Mouse (Mus musculus): ENCODE measurements at regions not wholly inside any gene's neighbourhood (a gene's known extent, or its start where the extent isn't known, plus 50 kb on each side); places are given as distances from the start of the nearest gene placed in this dataset.

DNA sequence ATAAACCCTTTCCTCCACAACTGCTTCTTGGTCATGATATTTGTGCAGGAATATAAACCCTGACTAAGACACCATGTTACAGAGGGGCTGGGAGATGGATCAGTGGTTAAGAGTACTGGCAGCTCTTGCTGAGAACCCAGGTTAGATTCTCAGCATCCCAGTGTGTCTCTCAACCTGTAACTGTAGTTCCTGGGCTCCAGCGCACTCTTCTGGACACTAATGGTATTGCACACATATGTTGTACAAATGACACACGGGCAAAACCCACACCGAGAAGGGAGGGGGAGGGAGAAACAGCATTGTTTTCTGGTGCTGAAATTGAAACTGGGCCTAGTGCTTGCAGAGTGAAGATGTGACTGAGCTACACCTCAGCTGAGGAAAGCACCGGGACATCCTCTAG is 81.0 kb upstream of the Ccdc39 start:
- no peak overlapping the region for H3K27ac ChIP-seq (ENCODE audit: low read depth, low read length)
- TF ChIP-seq CTCF (IDR thresholded peaks at IDR 0.05; ENCODE audit: low read depth), result peak; percentile 33
- H3K4me3 ChIP-seq (ENCODE audit: low read depth, low read length), result no peak overlapping the region
- H3K36me3 ChIP-seq (ENCODE audit: control insufficient read depth, insufficient read depth), result no peaks in the 10 kb centered on the region
- no peaks in the 10 kb centered on the region for H3K4me1 ChIP-seq (replicated peaks; ENCODE audit: control insufficient read depth, insufficient read depth, low read length)
- H3K4me2 ChIP-seq (replicated peaks; ENCODE audit: low read depth), result no peak overlapping the region
- H3K9ac ChIP-seq (ENCODE audit: low read depth, low read length), result no peak overlapping the region
- no peak for ATAC-seq
- WGBS, result 86% methylated on average over 4 of the region's 4 CpGs
- no peaks in the 10 kb centered on the region for H3K27me3 ChIP-seq (replicated peaks; ENCODE audit: control insufficient read depth, insufficient read depth, low read length)
- no peaks in the 10 kb centered on the region for H3K9me3 ChIP-seq (ENCODE audit: control insufficient read depth)

DNA sequence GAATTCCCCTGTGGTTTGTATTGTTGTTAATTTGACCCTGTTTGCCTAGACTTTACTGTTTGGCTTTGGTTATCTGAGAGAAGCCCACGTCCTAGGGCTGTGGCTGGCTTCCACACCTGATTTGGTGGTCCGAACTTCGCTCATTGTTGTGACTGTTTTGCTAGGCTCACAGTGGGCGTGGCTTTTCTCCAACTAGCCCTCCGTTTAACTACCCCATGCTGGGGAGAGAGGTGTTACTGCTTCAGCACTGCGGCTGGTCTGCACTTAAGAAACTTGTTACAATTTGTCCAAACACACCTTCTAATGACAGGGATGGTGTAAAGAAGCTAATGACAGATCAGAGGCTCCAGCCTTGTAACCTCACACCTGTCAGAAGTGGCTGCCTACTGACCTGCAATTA is 64.7 kb upstream of the Fxr1 start:
- no peak overlapping the region for H3K4me3 ChIP-seq (ENCODE audit: low read depth, low read length)
- H3K4me2 ChIP-seq (replicated peaks; ENCODE audit: low read depth), result no peak overlapping the region
- WGBS, result 3% methylated on average over 6 of the region's 6 CpGs

DNA sequence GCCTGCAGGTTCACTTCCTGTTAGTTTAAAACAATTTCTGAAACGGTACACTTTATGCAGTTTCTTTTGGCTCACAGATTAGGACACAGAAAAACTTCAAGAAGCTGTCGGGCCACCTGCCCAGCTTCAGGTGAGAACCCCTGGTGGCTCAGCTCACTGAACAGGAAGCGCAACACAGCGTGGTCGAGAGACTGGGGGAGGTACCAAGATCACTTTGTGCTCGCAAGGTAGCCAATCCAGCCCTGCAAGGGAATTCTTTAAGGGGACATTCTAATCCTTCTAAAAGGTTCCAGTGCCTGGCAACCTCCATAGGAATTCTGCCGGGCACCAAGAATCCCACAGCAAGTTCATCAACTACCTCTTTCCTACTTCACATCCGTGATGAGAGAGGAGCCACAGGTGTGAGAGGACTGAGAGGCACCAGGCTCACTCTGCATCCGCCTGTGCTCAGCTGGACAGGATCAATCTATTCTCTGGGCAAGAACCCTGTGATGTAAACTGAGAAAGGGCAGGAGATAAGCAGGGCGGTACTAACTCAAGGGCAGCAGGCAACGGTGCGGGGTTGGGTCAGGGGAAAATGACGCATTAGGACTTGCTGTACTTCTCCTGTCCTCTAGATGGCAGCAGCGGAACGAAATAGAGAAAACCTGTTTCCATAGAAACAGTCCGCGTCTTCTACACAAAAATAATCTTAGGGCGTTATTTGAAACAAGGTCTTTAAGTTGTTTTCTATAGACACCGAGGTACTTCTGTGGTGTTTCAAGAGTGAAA is 63.7 kb upstream of the Fxr1 start:
- Histone ChIP-seq H3K36me3 (ENCODE audit: control insufficient read depth, insufficient read depth) (no peaks in the 10 kb centered on the region), H3K9ac (ENCODE audit: low read depth, low read length) (no peak overlapping the region), H3K9me3 (ENCODE audit: control insufficient read depth) (no peaks in the 10 kb centered on the region), H3K27me3 (replicated peaks; ENCODE audit: control insufficient read depth, insufficient read depth, low read length) (peaks cover 5% of the 10 kb centered on the region), H3K4me1 (replicated peaks; ENCODE audit: control insufficient read depth, insufficient read depth, low read length) (no peaks in the 10 kb centered on the region), H3K4me2 (replicated peaks; ENCODE audit: low read depth) (no peak overlapping the region; the same call in 1 of the 2 replicates), H3K4me3 (ENCODE audit: low read depth, low read length) (no peak overlapping the region), H3K27ac (ENCODE audit: low read depth, low read length) (no peak overlapping the region)
- TF ChIP-seq CTCF (IDR thresholded peaks at IDR 0.05; ENCODE audit: low read depth), result peak; percentile 92
- 2% methylated on average over 19 of the region's 19 CpGs for WGBS
- ATAC-seq, result peak; percentile 78; the same call in 1 of the 2 replicates

More for the DNA sequence above, 64.7 kb upstream of the Fxr1 start:
- Histone ChIP-seq H3K9me3 (ENCODE audit: control insufficient read depth) (no peaks in the 10 kb centered on the region), H3K27me3 (replicated peaks; ENCODE audit: control insufficient read depth, insufficient read depth, low read length) (peaks cover 5% of the 10 kb centered on the region), H3K36me3 (ENCODE audit: control insufficient read depth, insufficient read depth) (no peaks in the 10 kb centered on the region), H3K9ac (ENCODE audit: low read depth, low read length) (no peak overlapping the region), H3K27ac (ENCODE audit: low read depth, low read length) (no peak overlapping the region), H3K4me1 (replicated peaks; ENCODE audit: control insufficient read depth, insufficient read depth, low read length) (no peaks in the 10 kb centered on the region)
- no peak for ATAC-seq
- no peak for TF ChIP-seq CTCF (IDR thresholded peaks at IDR 0.05; ENCODE audit: low read depth)

DNA sequence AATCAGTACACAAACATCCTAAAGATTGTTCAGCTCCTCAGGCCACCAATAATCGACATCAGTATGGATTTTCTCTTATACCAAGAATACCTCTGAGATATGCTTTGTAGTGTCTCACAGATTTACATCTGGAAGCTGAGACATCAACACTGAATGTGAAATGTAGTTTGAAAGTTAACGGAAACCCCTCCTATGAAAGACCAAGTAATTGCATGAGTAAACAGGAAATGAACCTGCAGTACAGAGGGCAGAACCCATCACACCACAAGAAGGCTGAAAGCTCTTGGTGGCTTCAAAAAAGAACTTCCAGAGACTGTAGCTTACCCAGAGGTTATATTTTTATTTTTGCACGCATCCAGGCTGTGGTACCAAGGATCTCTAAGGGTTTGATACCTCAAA is 63.1 kb upstream of the Fxr1 start:
- Histone ChIP-seq H3K9me3 (ENCODE audit: control insufficient read depth) (no peaks in the 10 kb centered on the region), H3K4me2 (replicated peaks; ENCODE audit: low read depth) (no peak overlapping the region; the same call in 1 of the 2 replicates), H3K27ac (ENCODE audit: low read depth, low read length) (no peak overlapping the region), H3K9ac (ENCODE audit: low read depth, low read length) (no peak overlapping the region), H3K36me3 (ENCODE audit: control insufficient read depth, insufficient read depth) (no peaks in the 10 kb centered on the region), H3K4me1 (replicated peaks; ENCODE audit: control insufficient read depth, insufficient read depth, low read length) (no peaks in the 10 kb centered on the region), H3K27me3 (replicated peaks; ENCODE audit: control insufficient read depth, insufficient read depth, low read length) (peaks cover 5% of the 10 kb centered on the region), H3K4me3 (ENCODE audit: low read depth, low read length) (no peak overlapping the region)
- ATAC-seq, result no peak
- TF ChIP-seq CTCF (IDR thresholded peaks at IDR 0.05; ENCODE audit: low read depth), result no peak
- WGBS, result 42% methylated on average over 3 of the region's 3 CpGs

DNA sequence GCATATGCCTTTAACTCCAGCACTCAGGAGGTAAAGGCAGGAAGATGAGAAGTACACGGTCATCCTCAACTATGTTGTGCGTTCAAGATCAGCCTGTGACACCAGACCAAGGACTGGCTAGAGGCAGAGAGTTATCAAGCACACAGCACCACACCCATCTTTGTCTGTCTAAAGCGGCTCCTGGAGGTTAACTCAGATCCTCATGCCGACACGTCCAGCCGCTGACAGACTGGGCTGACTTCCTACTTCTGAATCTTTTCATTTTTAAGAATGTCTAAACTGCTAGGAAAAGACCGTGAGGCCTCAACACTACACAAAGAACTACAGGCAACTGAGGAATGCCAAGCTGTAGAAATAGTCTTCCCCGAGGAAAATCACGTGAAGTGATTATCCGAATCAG is 62.1 kb upstream of the Fxr1 start:
- Histone ChIP-seq H3K27ac (ENCODE audit: low read depth, low read length) (no peak overlapping the region), H3K36me3 (ENCODE audit: control insufficient read depth, insufficient read depth) (no peaks in the 10 kb centered on the region), H3K9ac (ENCODE audit: low read depth, low read length) (no peak overlapping the region), H3K27me3 (replicated peaks; ENCODE audit: control insufficient read depth, insufficient read depth, low read length) (peaks cover 5% of the 10 kb centered on the region), H3K4me1 (replicated peaks; ENCODE audit: control insufficient read depth, insufficient read depth, low read length) (no peaks in the 10 kb centered on the region), H3K4me3 (ENCODE audit: low read depth, low read length) (no peak overlapping the region), H3K4me2 (replicated peaks; ENCODE audit: low read depth) (no peak overlapping the region), H3K9me3 (ENCODE audit: control insufficient read depth) (no peaks in the 10 kb centered on the region)
- no peak for ATAC-seq
- WGBS, result 81% methylated on average over 10 of the region's 10 CpGs
- no peak for TF ChIP-seq CTCF (IDR thresholded peaks at IDR 0.05; ENCODE audit: low read depth)

DNA sequence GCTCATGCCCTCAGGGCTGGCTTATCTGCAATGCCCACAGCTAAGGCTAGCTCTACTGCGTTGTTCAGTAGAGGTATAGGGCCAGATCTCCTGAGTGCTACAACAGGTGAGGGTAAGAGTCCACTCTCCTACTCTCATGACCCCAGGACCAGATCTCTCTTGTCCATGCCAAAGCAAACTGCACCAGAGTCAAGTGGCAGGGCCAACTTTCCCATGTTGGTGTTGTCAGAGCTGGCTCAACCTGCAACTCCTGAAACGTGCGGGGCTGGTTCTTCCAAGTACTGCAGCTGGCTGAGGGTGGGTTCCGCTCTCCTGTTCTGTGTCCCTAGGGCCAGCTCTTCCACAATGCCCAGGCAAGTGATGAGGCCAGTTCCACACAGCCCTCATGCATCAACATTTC is 61.5 kb upstream of the Fxr1 start:
- ATAC-seq, result no peak
- WGBS, result 79% methylated on average over 4 of the region's 4 CpGs
- no peak for TF ChIP-seq CTCF (IDR thresholded peaks at IDR 0.05; ENCODE audit: low read depth)

More for the DNA sequence above, 61.5 kb upstream of the Fxr1 start:
- H3K4me2 ChIP-seq (replicated peaks; ENCODE audit: low read depth), result no peak overlapping the region
- H3K36me3 ChIP-seq (ENCODE audit: control insufficient read depth, insufficient read depth), result no peaks in the 10 kb centered on the region
- H3K9ac ChIP-seq (ENCODE audit: low read depth, low read length), result no peak overlapping the region
- H3K27me3 ChIP-seq (replicated peaks; ENCODE audit: control insufficient read depth, insufficient read depth, low read length), result peaks cover 5% of the 10 kb centered on the region
- H3K9me3 ChIP-seq (ENCODE audit: control insufficient read depth), result no peaks in the 10 kb centered on the region
- no peaks in the 10 kb centered on the region for H3K4me1 ChIP-seq (replicated peaks; ENCODE audit: control insufficient read depth, insufficient read depth, low read length)
- no peak overlapping the region for H3K27ac ChIP-seq (ENCODE audit: low read depth, low read length)
- H3K4me3 ChIP-seq (ENCODE audit: low read depth, low read length), result no peak overlapping the region
